Mouse (Mus musculus) CH12.LX (cell line): ENCODE data around the gene Arfip1. TPM values are rescaled to one million over a fixed set of nuclear protein-coding genes. Genes with fewer than 3 reads are reported as not detected.

Experiments used
- DNase-seq: peaks from one replicate; pipeline ENCODE4 v3.0.0-alpha.2; 2013; ENCODE audit errors: extremely low read depth
- H3K27ac ChIP-seq: 2 replicates; pipeline ENCODE4 v1.5.1; 2012; ENCODE audit warnings: low read depth, mild to moderate bottlenecking, control low read depth, moderate library complexity; ENCODE audit not compliant: insufficient read depth
- H3K27me3 ChIP-seq: replicated peaks from 2 replicates; pipeline ENCODE3; 2012; ENCODE audit warnings: inconsistent platforms
- H3K36me3 ChIP-seq, 2 experiments: replicated peaks in 1 of 2; 2 replicates each; pipeline versions ENCODE3 to v1.6.1; 2012; ENCODE audit warnings: inconsistent platforms in 1 of 2, low read length in 1 of 2, mild to moderate bottlenecking in 1 of 2, mixed read lengths in 1 of 2, moderate library complexity in 1 of 2; ENCODE audit not compliant: control insufficient read depth in 1 of 2, insufficient read depth in 1 of 2
- H3K4me1 ChIP-seq, 2 experiments: 2 replicates each; pipeline ENCODE4 v1.6.1; 2012; ENCODE audit warnings: inconsistent platforms in 1 of 2, moderate library complexity in 1 of 2; ENCODE audit not compliant: insufficient read depth in 2 of 2, control insufficient read depth in 1 of 2
- H3K4me2 ChIP-seq: 2 replicates; pipeline ENCODE4 v1.6.1; 2012; ENCODE audit warnings: low read depth, mild to moderate bottlenecking, control low read depth; ENCODE audit not compliant: poor library complexity, insufficient read depth, severe bottlenecking
- H3K4me3 ChIP-seq, 3 experiments: fragments of 150-350 bp in 1 of 3; sonication (generic) in 1 of 3; replicated peaks in 1 of 3; 2 replicates each; pipeline versions ENCODE3 to v1.5.1; 2011 to 2012; ENCODE audit warnings: low read depth in 2 of 3, low read length in 2 of 3, mild to moderate bottlenecking in 2 of 3, moderate library complexity in 2 of 3, control low read depth in 1 of 3, improper control_type of control experiment in 1 of 3, inconsistent platforms in 1 of 3, mixed read lengths in 1 of 3; ENCODE audit not compliant: poor library complexity in 1 of 3
- H3K79me2 ChIP-seq: replicated peaks from 2 replicates; pipeline ENCODE4 v1.6.1; 2012; ENCODE audit warnings: mild to moderate bottlenecking, moderate library complexity; ENCODE audit not compliant: control insufficient read depth, poor library complexity, insufficient read depth, severe bottlenecking; ENCODE audit errors: extremely low read depth
- H3K9ac ChIP-seq: 2 replicates; pipeline ENCODE4 v1.6.1; 2012; ENCODE audit warnings: low read depth, mild to moderate bottlenecking, control low read depth, moderate library complexity; ENCODE audit not compliant: insufficient read depth
- H3K9me3 ChIP-seq: replicated peaks from 2 replicates; pipeline ENCODE3; 2012; ENCODE audit warnings: low read length, inconsistent platforms, mixed read lengths
- CHD2 ChIP-seq: IDR thresholded peaks from 2 replicates; pipeline ENCODE4 v1.6.1; 2011; ENCODE audit warnings: low read length, improper control_type of control experiment
- E2F4 ChIP-seq: IDR thresholded peaks from 2 replicates; pipeline ENCODE4 v1.6.1; 2011; ENCODE audit warnings: low read depth, low read length, improper control_type of control experiment; ENCODE audit not compliant: insufficient replicate concordance
- ETS1 ChIP-seq: conservative IDR thresholded peaks from 2 replicates; pipeline ENCODE4 v1.6.1; 2012; ENCODE audit warnings: low read depth, mild to moderate bottlenecking, inconsistent platforms, low read length, improper control_type of control experiment, moderate library complexity
- GABPA ChIP-seq: IDR thresholded peaks from 2 replicates; pipeline ENCODE4 v1.6.1; 2012; ENCODE audit warnings: low read depth, low read length, improper control_type of control experiment, inconsistent platforms; ENCODE audit not compliant: insufficient replicate concordance
- HCFC1 ChIP-seq: IDR thresholded peaks from 2 replicates; pipeline ENCODE4 v1.6.1; 2012; ENCODE audit warnings: low read depth, mild to moderate bottlenecking, inconsistent platforms, low read length, improper control_type of control experiment
- IRF4 ChIP-seq: IDR thresholded peaks from 2 replicates; pipeline ENCODE4 v1.6.1; 2014; ENCODE audit warnings: low read depth, mild to moderate bottlenecking, inconsistent platforms, low read length, improper control_type of control experiment
- JUN ChIP-seq: IDR thresholded peaks from 2 replicates; pipeline ENCODE4 v1.6.1; 2011; ENCODE audit warnings: low read depth, mild to moderate bottlenecking, low read length, improper control_type of control experiment, moderate library complexity; ENCODE audit not compliant: insufficient read depth
- MAFK ChIP-seq: IDR thresholded peaks from 2 replicates; pipeline ENCODE4 v1.6.1; 2011; ENCODE audit warnings: low read length, improper control_type of control experiment; ENCODE audit not compliant: insufficient replicate concordance
- MAX ChIP-seq: IDR thresholded peaks from 2 replicates; pipeline ENCODE4 v1.6.1; 2011; ENCODE audit warnings: low read length, improper control_type of control experiment
- MXI1 ChIP-seq: IDR thresholded peaks from 2 replicates; pipeline ENCODE4 v1.6.1; 2011; ENCODE audit warnings: mild to moderate bottlenecking, low read depth, low read length, improper control_type of control experiment
- MYC ChIP-seq: IDR thresholded peaks from 2 replicates; pipeline ENCODE4 v1.6.1; 2011; ENCODE audit warnings: low read depth, mild to moderate bottlenecking, improper control_type of control experiment, low read length
- PAX5 ChIP-seq: IDR thresholded peaks from 2 replicates; pipeline ENCODE4 v1.6.1; 2012; ENCODE audit warnings: low read length, inconsistent platforms, mixed read lengths
- POLR2A ChIP-seq: IDR thresholded peaks from 2 replicates; pipeline ENCODE4 v1.6.1; 2011; ENCODE audit warnings: low read depth, mild to moderate bottlenecking, improper control_type of control experiment, low read length
- ZC3H11A ChIP-seq: IDR thresholded peaks from 2 replicates; pipeline ENCODE4 v1.6.1; 2012; ENCODE audit warnings: low read depth, mild to moderate bottlenecking, inconsistent platforms, low read length, improper control_type of control experiment
- ZKSCAN1 ChIP-seq: IDR thresholded peaks from 2 replicates; pipeline ENCODE4 v1.6.1; 2012; ENCODE audit warnings: low read depth, inconsistent platforms, low read length, improper control_type of control experiment, borderline replicate concordance
- ZMIZ1 ChIP-seq: IDR thresholded peaks from 2 replicates; pipeline ENCODE4 v1.6.1; 2012; ENCODE audit warnings: low read depth, mild to moderate bottlenecking, inconsistent platforms, low read length, improper control_type of control experiment
- dilution Hi-C: fragments of 300-500 bp; cut with MboI; formaldehyde crosslinking; loops from 2 replicates; pipeline ENCODE4 v1.14.3; 2020; ENCODE audit warnings: low sequenced_read_pairs; ENCODE audit not compliant: extremely low pct_unique_long_range_greater_than_20kb, extremely low pct_ligation_motif_present
- in situ Hi-C: fragments of 300-500 bp; cut with MboI; formaldehyde crosslinking; loops from 3 replicates; pipeline ENCODE4 v1.14.3; 2019; ENCODE audit warnings: low sequenced_read_pairs, low pct_ligation_motif_present, low pct_unique_long_range_greater_than_20kb, mixed read lengths
- polyA plus RNA-seq: library from polyadenylated mRNA; unstranded; fragments of >175 nt; gene quantifications from 2 replicates; pipeline ENCODE4 v1.2.1, GENCODE M21; 2012; ENCODE audit warnings: low read depth; ENCODE audit not compliant: insufficient read length
- total RNA-seq, 2 experiments: library from RNA; depleted of rRNA; stranded (reverse); fragments of 300-350 nt in 1 of 2; fragments of >200 nt in 1 of 2; gene quantifications; 2 replicates each; pipeline ENCODE4 v1.2.3; 2012 to 2014

The Arfip1 gene
- total and polyA plus RNA-seq, 3 experiments: 29.6 to 66.5 (median 36.8) TPM

DNA sequence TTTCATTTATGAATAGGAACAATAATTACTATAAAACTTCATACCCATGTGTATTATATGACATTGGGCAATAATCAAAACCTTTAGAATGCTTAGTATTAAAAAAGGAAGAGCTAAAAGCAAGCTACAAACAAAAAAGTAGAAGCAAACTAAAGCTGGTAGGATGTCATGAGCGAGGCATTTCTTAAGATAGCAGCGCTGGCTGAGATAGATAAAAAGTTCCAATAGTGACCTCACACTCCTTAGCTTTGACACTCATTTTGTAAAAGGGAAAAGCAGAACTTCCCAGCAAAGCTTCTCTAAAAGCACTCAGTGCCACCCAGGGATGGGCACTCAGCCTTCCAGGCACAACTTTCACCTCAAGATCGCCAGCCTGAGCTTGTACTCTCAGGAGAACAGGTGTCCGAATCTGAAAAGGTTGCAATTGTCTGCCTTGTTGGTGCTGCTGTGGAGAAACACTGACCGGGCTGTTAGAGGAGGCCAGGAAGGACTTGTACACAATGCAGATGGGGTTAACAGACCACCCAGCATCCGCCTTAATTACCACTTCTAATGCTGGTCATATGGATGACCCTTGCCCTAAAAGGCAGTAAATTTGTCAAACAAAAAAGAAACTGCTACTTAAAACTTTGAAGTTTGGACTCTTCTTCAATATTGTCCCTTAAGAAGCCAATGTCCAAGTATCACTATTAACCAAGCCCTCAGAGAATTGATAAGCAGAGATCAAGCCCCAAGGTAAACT, 69.5 kb downstream of the Arfip1 start:
- Histone ChIP-seq H3K9ac (no peak overlapping the region), H3K9me3 (no peaks in the 10 kb centered on the region), H3K4me1 (no peaks in the 10 kb centered on the region), H3K4me2 (no peak overlapping the region), H3K36me3 (peaks cover 8 to 33% of the 10 kb centered on the region in 2 experiments), H3K27me3 (no peaks in the 10 kb centered on the region), H3K4me3 (no peak overlapping the region), H3K79me2 (no peaks in the 10 kb centered on the region), H3K27ac (no peak overlapping the region)
- no peak for TF ChIP-seq JUN
- no peak for TF ChIP-seq PAX5
- TF ChIP-seq ZMIZ1: no peak
- no peak for TF ChIP-seq MAFK
- no peak for TF ChIP-seq MAX
- in situ Hi-C loops: no loop called here
- dilution Hi-C loops: no loop called here
- DNase-seq: no peak

DNA sequence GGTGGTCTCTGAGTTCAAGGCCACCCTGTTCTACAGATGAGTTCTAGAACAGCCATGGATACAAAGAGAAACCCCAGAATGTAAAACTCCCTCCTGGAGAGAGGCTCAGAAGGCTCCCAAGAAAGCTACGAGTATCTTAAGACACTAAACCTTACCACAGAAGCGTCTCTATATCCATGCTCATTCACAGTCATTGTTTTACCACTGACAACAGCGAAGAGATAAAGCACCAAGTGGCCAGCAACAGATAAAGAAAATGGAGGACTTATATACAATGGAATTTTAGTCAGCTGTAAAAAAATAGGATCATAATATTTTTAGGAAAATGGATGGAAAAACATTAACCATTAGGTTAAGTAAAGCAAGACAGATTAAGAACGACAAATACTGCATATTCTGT, 77.2 kb downstream of the Arfip1 start:
- Histone ChIP-seq H3K27me3 (no peaks in the 10 kb centered on the region), H3K27ac (no peak overlapping the region), H3K9ac (no peak overlapping the region), H3K4me3 (no peak overlapping the region), H3K4me2 (no peak overlapping the region), H3K79me2 (no peaks in the 10 kb centered on the region), H3K36me3 (peaks cover 8 to 34% of the 10 kb centered on the region in 2 experiments), H3K9me3 (no peaks in the 10 kb centered on the region), H3K4me1 (peaks cover 0 to 6% of the 10 kb centered on the region in 2 experiments; a peak in 1 of 4 replicates)
- TF ChIP-seq ETS1 (no peak), E2F4 (no peak), HCFC1 (no peak), ZMIZ1 (no peak), POLR2A (no peak), MAFK (no peak), CHD2 (no peak), ZKSCAN1 (no peak), GABPA (no peak), IRF4 (no peak), MXI1 (no peak), MYC (no peak), JUN (no peak), ZC3H11A (no peak)
- in situ Hi-C loops (no loop called here), dilution Hi-C loops (no loop called here)
- DNase-seq: no peak
